ENCODE assay signal across 15 mouse cellular contexts in genomic region chr11:96757421-96757820, GRCm38 (mm10).
"Had no signal": no experiment of that assay in that cellular context is flagged by ENCODE, and none has a peak within 500 bp of the region (broad histone marks: within the 10 kb centered on the region; RNA-seq: fewer than 3 reads in every experiment).

No protein-coding gene starts in this region.

- H3K4me3 ChIP-seq: kidney, embryonic 15.5 days; limb, embryonic 12.5 days; liver, embryonic 15.5 days; lung, embryonic 15.5 days; neural tube, embryonic 12.5 days; stomach, embryonic 15.5 days had no signal

- H3K9ac ChIP-seq: kidney, embryonic 15.5 days; limb, embryonic 12.5 days; liver, embryonic 15.5 days; lung, embryonic 15.5 days; neural tube, embryonic 12.5 days; stomach, embryonic 15.5 days had no signal

- H3K9me3 ChIP-seq: kidney, embryonic 15.5 days; limb, embryonic 12.5 days; liver, embryonic 15.5 days; lung, embryonic 15.5 days; neural tube, embryonic 12.5 days; stomach, embryonic 15.5 days had no signal

- H3K27me3 ChIP-seq: kidney, embryonic 15.5 days; liver, embryonic 15.5 days; lung, embryonic 15.5 days; neural tube, embryonic 12.5 days; stomach, embryonic 15.5 days had no signal

- H3K4me1 ChIP-seq: limb, embryonic 12.5 days; liver, embryonic 15.5 days; lung, embryonic 15.5 days; neural tube, embryonic 12.5 days; stomach, embryonic 15.5 days had no signal

- H3K27ac ChIP-seq: kidney, embryonic 15.5 days; limb, embryonic 12.5 days; liver, embryonic 15.5 days; lung, embryonic 15.5 days; neural tube, embryonic 12.5 days; stomach, embryonic 15.5 days had no signal

- H3K36me3 ChIP-seq: kidney, embryonic 15.5 days; limb, embryonic 12.5 days; liver, embryonic 15.5 days; lung, embryonic 15.5 days; neural tube, embryonic 12.5 days; stomach, embryonic 15.5 days had no signal

- H3K4me2 ChIP-seq: kidney, embryonic 15.5 days; limb, embryonic 12.5 days; liver, embryonic 15.5 days; lung, embryonic 15.5 days; neural tube, embryonic 12.5 days; stomach, embryonic 15.5 days had no signal

- DNase-seq: kidney, adult 18-20 months; kidney, postnatal 25 days; layer of hippocampus, postnatal 36 days; liver; midbrain, embryonic 14.5 days; retina, postnatal 1 day; right cerebral cortex, postnatal 4 days; spleen, adult 18-20 months; thymus, postnatal 4 days had no signal
